Mouse (Mus musculus) gastrocnemius, postnatal 14 days (tissue): ENCODE results near the gene Lonp1. TPM values are rescaled to one million over a fixed set of nuclear protein-coding genes. Genes with fewer than 3 reads are reported as not detected.
A peak's percentile ranks its signal among the peaks of the same experiment; 100 is the strongest.

Experiments used
- DNase-seq: peaks from one replicate; pipeline ENCODE4 v3.0.0; 2021; ENCODE audit warnings: mixed read lengths
- intact Hi-C: fragments of 180-260 bp; cut with DNase I; formaldehyde crosslinking; loops from one replicate; pipeline ENCODE4 v1.15.1; 2025; ENCODE audit warnings: low total_unique reads
- long read RNA-seq, 2 experiments: library from polyadenylated mRNA; stranded (forward); transcript quantifications; one replicate each; pipeline ENCODE4 v2.0.0; 2021
- total RNA-seq, 2 experiments: library from RNA; stranded (reverse); gene quantifications; 2 replicates each; pipeline ENCODE4 v1.2.3; 2021

The Lonp1 gene
- total RNA-seq = 10 to 100 TPM; 50.3 to 54.5 TPM
- long read RNA-seq, experiment 1, transcript Lonp1-201 (18 exons, 2,951 nt) = major isoform, 151 of 174 reads
- long read RNA-seq, experiment 1, partial matches to known transcripts = 19 of 174 reads
- long read RNA-seq, experiment 1, other reads (novel, unspliced or antisense) = 4 of 174 reads
- long read RNA-seq, experiment 2, transcript Lonp1-201 (18 exons, 2,951 nt) = major isoform, 187 of 212 reads
- long read RNA-seq, experiment 2, partial matches to known transcripts = 20 of 212 reads
- long read RNA-seq, experiment 2, other reads (novel, unspliced or antisense) = 5 of 212 reads

- intact Hi-C loops = loop anchor here (5.0 kb wide), 1 partner anchor 40 kb away; no protein-coding TSS in a partner anchor
- peak; percentile 93 for DNase-seq
Measured at GRCm38 (mm10) chr17:56626754-56627470, at the start of gene Lonp1. Gene Lonp1 (minus strand): TSS chr17:56626887.

- DNase-seq = peak; percentile 30
- intact Hi-C loops = no loop called here
Measured at GRCm38 (mm10) chr17:56673647-56674416, 47.1 kb upstream of the Lonp1 start.

GRCm38 (mm10) chr17:56672941-56673646 lies 46.4 kb upstream of the Lonp1 start, which contains the start of gene Ranbp3:
Gene Ranbp3 (plus strand): TSS chr17:56673294.
- DNase-seq = peak; percentile 100
- intact Hi-C loops = no loop called here

- intact Hi-C loops = loop anchor here (5.0 kb wide), 1 partner anchor 42 kb away; the partner anchor contains the start of genes Catsperd and Lonp1
- DNase-seq = no peak
Measured at GRCm38 (mm10) chr17:56669766-56670165, 43.1 kb upstream of the Lonp1 start.

GRCm38 (mm10) chr17:56668384-56669144 lies 41.9 kb upstream of the Lonp1 start:
- intact Hi-C loops = loop anchor here (5.0 kb wide), 1 partner anchor 41 kb away; the partner anchor contains the start of genes Catsperd and Lonp1
- DNase-seq = peak; percentile 84

- DNase-seq = no peak
- intact Hi-C loops = loop anchor here (5.0 kb wide), 1 partner anchor 40 kb away; the partner anchor contains the start of genes Catsperd and Lonp1
Measured at GRCm38 (mm10) chr17:56667591-56667990, 40.9 kb upstream of the Lonp1 start.

GRCm38 (mm10) chr17:56666384-56666783 lies 39.7 kb upstream of the Lonp1 start:
- no peak for DNase-seq
- intact Hi-C loops = loop anchor here (5.0 kb wide), 1 partner anchor 39 kb away; the partner anchor contains the start of genes Catsperd and Lonp1

- intact Hi-C loops = no loop called here
Measured at GRCm38 (mm10) chr17:56664333-56664732, 37.6 kb upstream of the Lonp1 start.

GRCm38 (mm10) chr17:56663659-56664058 lies 37.0 kb upstream of the Lonp1 start:
- intact Hi-C loops = no loop called here

More at GRCm38 (mm10) chr17:56664333-56664732, 37.6 kb upstream of the Lonp1 start:
- DNase-seq = no peak

GRCm38 (mm10) chr17:56656171-56656570 lies 29.5 kb upstream of the Lonp1 start:
- no peak for DNase-seq
- intact Hi-C loops = no loop called here

More at GRCm38 (mm10) chr17:56663659-56664058, 37.0 kb upstream of the Lonp1 start:
- DNase-seq = no peak

GRCm38 (mm10) chr17:56655311-56655710 lies 28.6 kb upstream of the Lonp1 start:
- intact Hi-C loops = no loop called here
- DNase-seq = no peak

- no peak for DNase-seq
- intact Hi-C loops = no loop called here
Measured at GRCm38 (mm10) chr17:56654771-56655170, 28.1 kb upstream of the Lonp1 start.

- DNase-seq = no peak
- intact Hi-C loops = no loop called here
Measured at GRCm38 (mm10) chr17:56651801-56652200, 25.1 kb upstream of the Lonp1 start.

- intact Hi-C loops = no loop called here
- no peak for DNase-seq
Measured at GRCm38 (mm10) chr17:56647546-56647945, 20.9 kb upstream of the Lonp1 start.

GRCm38 (mm10) chr17:56643237-56643636 lies 16.6 kb upstream of the Lonp1 start:
- intact Hi-C loops = no loop called here
- DNase-seq = no peak

GRCm38 (mm10) chr17:56634023-56634422 lies 7.3 kb upstream of the Lonp1 start:
- DNase-seq = no peak
- intact Hi-C loops = no loop called here

- intact Hi-C loops = no loop called here
Measured at GRCm38 (mm10) chr17:56631807-56632206, 5.1 kb upstream of the Lonp1 start.

More at GRCm38 (mm10) chr17:56631807-56632206, 5.1 kb upstream of the Lonp1 start:
- no peak for DNase-seq
